Mouse (Mus musculus) limb, embryonic 11.5 days (tissue): ENCODE measurements around the gene Fndc7. TPM values are rescaled to one million over a fixed set of nuclear protein-coding genes. Genes with fewer than 3 reads are reported as not detected.
"Not testable (repeated sequence)": the region's sequence is repeated elsewhere in the genome, so short reads cannot be mapped to it uniquely, and the experiment has no call there.

Experiments
- ATAC-seq: fragments of 200-750 bp; cut with Nextera tagmentation; 2 replicates; pipeline ENCODE4 v1.8.0; 2017; ENCODE audit warnings: low read depth; ENCODE audit not compliant: insufficient number of reproducible peaks, low FRiP score, low TSS enrichment
- DNase-seq: peaks from one replicate; pipeline ENCODE4 v3.0.0-alpha.2; 2015; ENCODE audit warnings: low spot score
- H3K27ac ChIP-seq: fragments of 300-500 bp; sonication (generic); replicated peaks from 2 replicates; pipeline ENCODE4 v1.5.1; 2014; ENCODE audit warnings: low read depth, mild to moderate bottlenecking, low read length
- H3K27me3 ChIP-seq: fragments of 300-500 bp; sonication (generic); 2 replicates; pipeline ENCODE4 v1.6.1; 2014; ENCODE audit warnings: mild to moderate bottlenecking, low read length, mixed read lengths; ENCODE audit not compliant: control insufficient read depth, insufficient read depth
- H3K36me3 ChIP-seq: fragments of 300-500 bp; sonication (generic); 2 replicates; pipeline ENCODE4 v1.6.1; 2014; ENCODE audit warnings: mild to moderate bottlenecking, low read length, moderate library complexity, mixed read lengths; ENCODE audit not compliant: control insufficient read depth, insufficient read depth
- H3K4me1 ChIP-seq: fragments of 300-500 bp; sonication (generic); 2 replicates; pipeline ENCODE4 v1.6.1; 2014; ENCODE audit warnings: low read length, mixed read lengths; ENCODE audit not compliant: control insufficient read depth, insufficient read depth
- H3K4me2 ChIP-seq: fragments of 300-500 bp; sonication (generic); 2 replicates; pipeline ENCODE4 v1.6.1; 2014; ENCODE audit warnings: low read depth, mild to moderate bottlenecking, moderate library complexity; ENCODE audit not compliant: severe bottlenecking
- H3K4me3 ChIP-seq: fragments of 300-500 bp; sonication (generic); 2 replicates; pipeline ENCODE4 v1.5.1; 2014; ENCODE audit warnings: low read depth, low read length
- H3K9ac ChIP-seq: fragments of 300-500 bp; sonication (generic); 2 replicates; pipeline ENCODE4 v1.6.1; 2014; ENCODE audit warnings: mild to moderate bottlenecking, low read length
- H3K9me3 ChIP-seq: fragments of 300-500 bp; sonication (generic); 2 replicates; pipeline ENCODE4 v1.6.1; 2016; ENCODE audit warnings: low read length; ENCODE audit not compliant: control insufficient read depth
- WGBS: fragments of 180-500 bp; shearing (Covaris S2); extraction: QIAGEN DNeasy Blood & Tissue Kit; methylation state at CpG from one replicate; pipeline ENCODE4 v1.1.7; 2014; 5-methylcytosine and 5-hydroxymethylcytosine counted together
- polyA plus RNA-seq: library from polyadenylated mRNA; unstranded; fragments of >200 nt; fragmentation: Nextera tagmentation; extraction: Ambion mirVana; gene quantifications from 2 replicates; pipeline ENCODE4 v1.2.1, GENCODE M21; 2014

Fndc7 gene
- polyA plus RNA-seq, 1 experiment from 2014 or later: not detected

DNA sequence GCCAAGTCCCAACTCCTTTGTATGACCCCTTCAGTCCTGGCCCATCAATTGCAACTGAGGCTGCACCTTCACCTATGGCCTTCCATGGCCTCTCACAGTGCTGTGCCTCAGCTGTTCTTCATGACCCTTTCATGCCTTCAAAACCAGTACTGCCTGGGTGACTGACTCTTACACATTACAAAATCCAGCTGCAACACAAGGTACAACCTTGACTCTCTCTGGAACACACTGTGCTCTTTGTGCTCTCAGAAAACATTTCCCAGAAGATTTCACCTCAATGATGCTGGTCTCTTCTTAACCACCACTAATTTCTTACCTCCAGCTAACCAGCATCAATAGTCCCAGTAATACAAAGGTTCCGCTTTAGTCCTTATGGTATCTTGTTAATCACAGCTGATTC, 56.1 kb downstream of the Fndc7 start:
- not testable (repeated sequence) for H3K27ac ChIP-seq, H3K4me3 ChIP-seq, H3K36me3 ChIP-seq, H3K9me3 ChIP-seq, DNase-seq, H3K4me2 ChIP-seq, H3K4me1 ChIP-seq, H3K9ac ChIP-seq, H3K27me3 ChIP-seq, ATAC-seq
- 100% methylated on average over 1 of the region's 1 CpGs for WGBS

DNA sequence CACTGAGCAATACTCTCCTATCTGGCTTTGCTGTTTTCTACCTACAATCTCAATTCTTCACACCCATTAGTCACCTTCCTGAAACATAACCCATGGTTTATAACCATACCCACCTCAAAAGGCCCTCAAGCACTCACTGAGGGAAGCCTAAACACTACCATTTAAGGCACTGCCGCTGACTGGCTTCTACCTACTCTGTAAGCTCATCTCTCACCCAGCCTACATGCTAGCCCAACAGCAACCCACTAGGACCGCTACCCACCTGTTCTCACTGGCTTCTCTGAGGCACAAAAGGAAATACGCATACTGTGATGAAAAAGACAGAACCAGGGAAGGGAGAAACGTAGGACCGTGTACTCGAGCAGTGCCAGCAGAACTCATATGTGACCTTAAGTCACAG, 58.1 kb downstream of the Fndc7 start:
- ATAC-seq (no peak), DNase-seq (no peak)
- Histone ChIP-seq H3K36me3 (0 out of 2 replicates have a peak, but pooled peaks cover 2% of the 10 kb centered on the region), H3K27me3 (no peaks in the 10 kb centered on the region), H3K9ac (no peak overlapping the region), H3K27ac (no peak overlapping the region), H3K9me3 (no peaks in the 10 kb centered on the region), H3K4me3 (no peak overlapping the region), H3K4me2 (no peak overlapping the region), H3K4me1 (0 out of 2 replicates have a peak, but pooled peaks cover 3% of the 10 kb centered on the region)
- WGBS: 96% methylated on average over 6 of the region's 6 CpGs

DNA sequence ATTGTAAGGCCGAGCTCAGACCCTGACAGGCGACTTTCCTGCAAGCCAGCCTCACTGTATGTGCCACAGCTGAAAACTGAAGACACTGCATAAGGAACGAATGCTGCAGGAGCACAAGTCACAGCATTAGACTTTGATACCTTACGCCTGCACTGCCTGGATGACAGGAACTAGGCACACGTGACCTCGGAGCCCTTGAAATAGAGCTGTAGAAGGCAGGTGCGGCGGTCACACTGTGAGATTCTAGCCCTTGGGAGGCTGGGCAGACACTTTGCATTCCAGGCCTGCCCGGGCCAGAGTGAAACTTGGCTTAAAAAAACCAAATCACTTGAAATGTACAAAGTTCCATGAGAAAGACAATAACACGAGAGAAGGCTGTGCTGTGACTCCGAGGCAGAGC, 59.3 kb downstream of the Fndc7 start:
- DNase-seq: no peak
- Histone ChIP-seq H3K36me3 (0 out of 2 replicates have a peak, but pooled peaks cover 2% of the 10 kb centered on the region), H3K27ac (no peak overlapping the region), H3K4me2 (no peak overlapping the region), H3K9me3 (no peaks in the 10 kb centered on the region), H3K4me3 (no peak overlapping the region), H3K27me3 (no peaks in the 10 kb centered on the region), H3K9ac (no peak overlapping the region), H3K4me1 (0 out of 2 replicates have a peak, but pooled peaks cover 3% of the 10 kb centered on the region)
- 86% methylated on average over 11 of the region's 11 CpGs for WGBS
- no peak for ATAC-seq

DNA sequence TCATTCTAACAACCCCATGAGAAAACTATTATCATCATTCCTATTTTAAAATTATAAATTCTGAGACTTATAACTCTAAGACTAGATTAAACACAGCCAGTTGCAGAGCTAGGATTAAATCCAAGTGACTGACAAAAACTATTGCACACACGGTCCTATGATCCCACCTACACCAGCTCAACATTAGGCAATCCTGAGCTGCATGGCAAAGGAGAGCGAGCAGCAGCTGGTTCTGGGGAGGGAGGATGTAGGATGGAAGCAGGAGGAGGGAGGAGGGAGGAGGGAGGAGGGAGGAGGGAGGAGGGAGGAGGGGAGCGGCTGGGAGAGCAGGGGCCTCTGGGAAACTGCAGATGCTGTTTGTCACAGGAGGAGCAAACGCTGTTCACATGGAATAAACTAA, 74.2 kb downstream of the Fndc7 start:
- no peak for ATAC-seq
- 75% methylated on average over 4 of the region's 4 CpGs for WGBS
- Histone ChIP-seq H3K27ac (no peak overlapping the region), H3K4me1 (no peaks in the 10 kb centered on the region), H3K27me3 (no peaks in the 10 kb centered on the region), H3K36me3 (no peaks in the 10 kb centered on the region), H3K4me3 (no peak overlapping the region), H3K9ac (no peak overlapping the region), H3K4me2 (no peak overlapping the region), H3K9me3 (no peaks in the 10 kb centered on the region)
- no peak for DNase-seq

DNA sequence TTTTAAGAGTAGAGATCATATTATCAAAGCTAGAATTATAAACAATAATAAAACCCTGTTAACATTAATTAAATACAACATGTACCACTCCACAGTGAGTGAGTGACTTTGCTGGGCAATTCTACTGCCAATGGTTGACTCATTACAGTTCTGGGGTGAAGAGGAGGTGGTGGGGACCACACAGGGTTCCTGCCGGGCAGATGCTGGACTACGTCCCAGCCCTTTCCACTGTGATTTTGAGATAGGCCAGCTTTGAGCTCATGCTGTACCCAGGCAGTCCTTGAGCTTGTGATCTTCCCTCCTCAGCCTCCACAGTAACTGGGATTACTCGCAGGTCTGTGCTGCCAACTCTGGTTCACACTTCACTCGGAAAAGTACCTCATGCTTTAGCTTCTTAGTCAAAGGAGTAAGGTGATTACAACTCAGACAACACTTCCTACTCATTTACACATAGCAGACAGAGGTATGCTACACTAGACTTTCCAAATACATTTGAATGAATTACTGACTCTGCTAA, 79.0 kb downstream of the Fndc7 start:
- H3K4me2 ChIP-seq: no peak overlapping the region
- no peak overlapping the region for H3K9ac ChIP-seq
- ATAC-seq (no peak), DNase-seq (no peak)
- H3K27me3 ChIP-seq: no peaks in the 10 kb centered on the region
- H3K27ac ChIP-seq: no peak overlapping the region
- no peaks in the 10 kb centered on the region for H3K9me3 ChIP-seq
- H3K36me3 ChIP-seq: no peaks in the 10 kb centered on the region
- WGBS: 82% methylated on average over 4 of the region's 4 CpGs
- no peaks in the 10 kb centered on the region for H3K4me1 ChIP-seq
- no peak overlapping the region for H3K4me3 ChIP-seq

DNA sequence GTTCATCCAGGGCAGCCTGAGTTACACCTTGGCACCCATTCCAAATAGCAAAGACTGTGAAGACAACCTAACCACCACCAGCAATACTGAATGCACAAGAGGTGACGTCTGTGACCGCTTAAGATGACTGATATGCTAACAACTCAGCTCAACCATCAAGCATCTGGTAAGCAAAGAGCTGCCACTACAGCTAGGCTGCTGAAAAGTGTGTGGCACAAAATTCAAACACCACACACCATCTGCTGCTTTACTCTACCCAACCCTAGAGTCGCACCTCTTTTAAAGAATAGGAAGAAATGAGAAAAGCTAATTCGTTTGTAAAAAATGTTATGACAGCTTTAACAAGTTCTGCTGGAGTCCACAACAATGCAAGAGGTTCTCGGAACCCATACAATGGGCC, 84.2 kb downstream of the Fndc7 start:
- no peak overlapping the region for H3K4me3 ChIP-seq
- ATAC-seq: no peak
- no peak overlapping the region for H3K4me2 ChIP-seq
- no peak overlapping the region for H3K27ac ChIP-seq
- 92% methylated on average over 5 of the region's 5 CpGs for WGBS
- H3K27me3 ChIP-seq: no peaks in the 10 kb centered on the region
- peaks cover 14% of the 10 kb centered on the region; the same call in 1 of the 2 replicates for H3K36me3 ChIP-seq
- no peaks in the 10 kb centered on the region for H3K9me3 ChIP-seq
- no peak overlapping the region for H3K9ac ChIP-seq
- H3K4me1 ChIP-seq: no peaks in the 10 kb centered on the region
- DNase-seq: no peak

Other genes starting within 250 kb of the Fndc7 start
- 63.3 and 68.2 TPM in 2 replicates for gene Clcc1, start 236.1 kb downstream of the Fndc7 start, polyA plus RNA-seq
- gene Gpsm2, start 167.7 kb downstream of the Fndc7 start, polyA plus RNA-seq: 95.4 and 97.5 TPM in 2 replicates
- 0.09 and 0.40 TPM in 2 replicates for gene Aknad1, start 150.3 kb downstream of the Fndc7 start, polyA plus RNA-seq
- 26.0 and 27.0 TPM in 2 replicates for gene Stxbp3, start 49.5 kb downstream of the Fndc7 start, polyA plus RNA-seq
- gene Prpf38b, start 21.7 kb upstream of the Fndc7 start, polyA plus RNA-seq: 79.9 and 81.2 TPM in 2 replicates
- gene Henmt1, start 49.9 kb upstream of the Fndc7 start, polyA plus RNA-seq: 0.54 and 1.0 TPM in 2 replicates
- gene Gm9857, start 50.4 kb upstream of the Fndc7 start, polyA plus RNA-seq: not detected in 2 replicates
- 7.7 TPM in 2 replicates for gene Fam102b, start 137.6 kb upstream of the Fndc7 start, polyA plus RNA-seq
- not detected in 2 replicates for gene Slc25a54, start 190.5 kb upstream of the Fndc7 start, polyA plus RNA-seq
- gene Slc25a24, start 233.1 kb upstream of the Fndc7 start, polyA plus RNA-seq: 36.3 and 38.3 TPM in 2 replicates